Mouse (Mus musculus) MEL (cell line): Measurements from ENCODE around the gene Gmpr.

ENCODE experiments used
- POLR2A ChIP-seq, 2 experiments: IDR thresholded peaks; 2 replicates each; pipeline ENCODE4 v1.6.1; 2011 to 2012; ENCODE audit warnings: low read length in 2 of 2, mild to moderate bottlenecking in 2 of 2, control low read depth in 1 of 2, improper control_type of control experiment in 1 of 2, low read depth in 1 of 2, moderate library complexity in 1 of 2; ENCODE audit not compliant: control insufficient read depth in 1 of 2, insufficient read depth in 1 of 2, poor library complexity in 1 of 2
- TAL1 ChIP-seq: IDR thresholded peaks from 2 replicates; pipeline ENCODE4 v1.6.1; 2012; ENCODE audit warnings: mild to moderate bottlenecking, inconsistent platforms, low read length, moderate library complexity, mixed read lengths

DNA sequence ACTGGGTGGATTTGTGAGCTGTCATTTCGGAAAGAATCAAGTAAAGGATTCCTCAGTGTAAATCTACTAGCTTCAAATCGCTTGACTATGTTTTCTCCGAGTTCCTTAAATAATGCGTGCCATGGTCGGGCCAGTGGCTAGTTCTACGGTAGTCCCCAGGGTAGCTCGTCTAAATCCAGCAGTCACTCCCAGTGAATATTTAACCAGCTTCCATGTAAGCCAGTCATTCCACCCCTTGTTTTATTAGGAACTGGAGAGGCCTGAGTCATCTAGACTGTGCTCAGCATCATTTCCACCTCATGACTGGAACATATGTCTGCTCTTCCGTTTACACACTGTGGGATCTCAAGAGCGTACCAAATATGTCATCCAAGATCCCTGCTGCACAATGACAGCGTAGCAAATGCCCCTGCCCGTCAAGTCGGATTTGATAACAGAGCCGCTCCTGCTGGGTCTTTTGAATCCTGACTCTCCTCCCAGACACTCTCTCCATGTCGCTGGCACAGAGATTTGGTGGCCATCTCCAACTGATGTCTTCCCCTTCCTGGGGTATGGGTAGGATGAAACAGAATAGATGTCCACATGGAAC lies 45.8 kb upstream of the Gmpr start:
- TF ChIP-seq TAL1 (no peak), POLR2A (IDR thresholded peaks at IDR 0.05; ENCODE audit: control insufficient read depth in 1 of 2, insufficient read depth in 1 of 2, low read depth in 1 of 2, low read length in 2 of 2, poor library complexity in 1 of 2) (no peak)
